Mouse (Mus musculus) embryonic facial prominence, embryonic 10.5 days (tissue): ENCODE data around the gene Klhl41. TPM values are rescaled to one million over a fixed set of nuclear protein-coding genes. Genes with fewer than 3 reads are reported as not detected.

Experiments
- polyA plus RNA-seq: library from polyadenylated mRNA; unstranded; fragments of >200 nt; fragmentation: Nextera tagmentation; extraction: Ambion mirVana; gene quantifications from 2 replicates; pipeline ENCODE4 v1.2.1, GENCODE M21; 2016

Gene Klhl41
- polyA plus RNA-seq, 1 experiment from 2014 or later: 0.40 TPM

Other genes with a start within 250 kb of the Klhl41 start
- gene Lrp2, start 84.1 kb upstream of the Klhl41 start, polyA plus RNA-seq: 1.5 and 1.6 TPM in 2 replicates
- gene Bbs5, start 22.9 kb upstream of the Klhl41 start, polyA plus RNA-seq: 12.5 and 19.3 TPM in 2 replicates
- gene Fastkd1, start 43.4 kb downstream of the Klhl41 start, polyA plus RNA-seq: 14.4 and 16.3 TPM in 2 replicates
- 131 and 145 TPM in 2 replicates for gene Ppig, start 52.4 kb downstream of the Klhl41 start, polyA plus RNA-seq
- 2.4 TPM in 2 replicates for gene Ccdc173, start 119.5 kb downstream of the Klhl41 start, polyA plus RNA-seq
- 26.1 and 28.5 TPM in 2 replicates for gene Phospho2, start 119.5 kb downstream of the Klhl41 start, polyA plus RNA-seq
- 24.3 and 24.7 TPM in 2 replicates for gene Klhl23, start 151.8 kb downstream of the Klhl41 start, polyA plus RNA-seq
- gene Ssb, start 191.4 kb downstream of the Klhl41 start, polyA plus RNA-seq: 377 and 407 TPM in 2 replicates
- 38.0 and 41.9 TPM in 2 replicates for gene Mettl5, start 215.5 kb downstream of the Klhl41 start, polyA plus RNA-seq
- 13.9 and 14.6 TPM in 2 replicates for gene Ubr3, start 227.1 kb downstream of the Klhl41 start, polyA plus RNA-seq